Mouse (Mus musculus): ENCODE measurements around the gene Gapdhs. TPM values are rescaled to one million over a fixed set of nuclear protein-coding genes. Genes with fewer than 3 reads are reported as not detected.
"Not testable (repeated sequence)": the region's sequence is repeated elsewhere in the genome, so short reads cannot be mapped to it uniquely, and the experiment has no call there.

The Gapdhs gene
- total RNA-seq (2021): not detected

DNA sequence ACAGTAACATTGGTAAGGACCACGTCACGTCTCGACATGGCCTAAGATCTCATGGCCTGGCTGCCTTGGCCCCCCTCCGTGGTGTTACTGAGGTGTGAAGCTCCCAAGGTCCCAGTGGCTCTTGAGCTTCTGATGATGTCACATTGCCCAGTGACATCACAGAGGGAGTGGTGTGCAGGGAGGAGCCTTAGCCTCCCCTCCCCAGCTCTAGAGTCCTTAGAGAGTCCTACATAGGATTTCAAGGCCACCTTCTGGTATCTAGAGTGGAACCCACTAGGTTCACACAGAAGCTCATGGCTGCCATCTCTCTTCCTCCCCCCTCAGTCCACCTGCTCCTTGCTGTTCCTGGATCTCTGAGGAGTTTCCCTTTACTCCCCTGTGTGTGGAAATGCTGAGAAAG lies at the start of gene Gapdhs:
Gene Gapdhs, minus strand, starts transcription at position 65 of the 400 bp plus-strand sequence.
- DNase-seq (ENCODE audit: low spot score); intact Hi-C loops (cut with DNase I): not testable (repeated sequence)

DNA sequence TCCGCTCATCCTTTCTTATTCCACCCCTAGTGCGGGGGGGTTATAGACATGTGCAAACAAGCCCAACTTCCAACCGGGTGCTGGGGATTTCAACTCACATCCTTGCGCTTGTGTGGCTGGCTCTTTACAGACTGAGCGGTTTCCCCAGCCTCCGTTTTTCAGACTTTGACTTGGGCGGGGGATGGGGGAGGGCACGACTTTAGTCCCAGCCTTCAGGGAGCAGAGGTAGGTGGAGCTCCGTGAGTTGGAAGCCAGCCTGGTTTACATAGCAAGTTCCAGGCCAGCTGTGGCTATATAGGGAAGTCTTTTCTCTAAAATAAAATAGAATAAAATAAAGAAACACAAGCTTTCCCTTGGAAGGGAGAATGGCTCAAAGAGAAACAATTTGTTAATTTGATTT lies 48.4 kb upstream of the Gapdhs start:
- intact Hi-C loops (cut with DNase I): no loop called here
- no peak for DNase-seq (ENCODE audit: low spot score)

DNA sequence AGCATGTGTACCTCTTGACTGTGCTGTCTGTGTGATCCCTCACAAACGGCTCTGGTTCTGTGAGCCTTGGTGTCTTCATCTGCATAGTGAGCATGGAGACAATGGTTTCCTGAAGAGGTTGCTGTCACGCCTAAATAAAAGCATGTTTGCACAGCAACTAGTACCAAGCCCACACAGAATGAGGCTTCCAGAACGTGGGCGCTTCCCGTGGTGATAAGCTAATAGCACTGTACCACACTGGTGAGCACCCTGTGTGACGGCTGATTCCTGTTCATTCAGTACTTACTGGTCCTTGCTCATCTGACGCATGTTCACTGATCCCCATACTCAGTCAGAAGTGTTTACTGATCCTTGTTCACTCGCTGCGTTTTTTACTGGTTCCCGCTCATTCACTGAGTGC lies 46.7 kb upstream of the Gapdhs start:
- intact Hi-C loops (cut with DNase I): no loop called here
- DNase-seq (ENCODE audit: low spot score): no peak

DNA sequence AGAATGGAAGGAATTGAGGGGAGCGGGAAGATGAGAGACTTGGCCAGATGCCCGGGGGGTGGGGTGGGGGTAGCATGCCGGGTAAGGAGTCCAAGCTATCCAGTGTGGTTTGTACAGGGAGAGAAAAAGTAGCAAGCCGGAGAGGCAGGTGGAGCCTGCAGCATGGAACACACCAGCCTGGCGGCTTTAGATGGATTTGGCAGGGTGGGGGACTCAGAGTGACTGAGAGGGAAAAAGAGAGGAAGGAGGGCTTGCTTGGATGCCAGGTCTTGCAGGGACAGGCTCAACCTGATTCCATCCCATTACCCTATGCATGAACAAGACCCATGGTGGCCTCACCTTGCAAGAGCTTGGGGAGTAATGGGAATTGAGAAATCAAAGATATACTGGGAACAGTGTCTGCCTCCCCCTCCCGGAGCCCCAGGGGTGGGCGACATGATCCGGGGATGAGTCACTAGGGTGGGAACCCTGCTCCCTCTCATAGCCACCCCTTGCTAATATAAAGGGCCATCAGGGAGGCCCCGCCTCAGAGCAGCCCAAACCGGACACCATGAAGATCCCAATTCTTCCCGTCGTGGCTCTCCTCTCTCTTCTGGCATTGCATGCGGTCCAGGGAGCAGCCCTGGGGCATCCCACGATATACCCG lies 44.0 kb upstream of the Gapdhs start, which contains the start of gene Krtdap:
Gene Krtdap, plus strand, starts transcription at position 520 of the 646 bp plus-strand sequence.
- intact Hi-C loops (cut with DNase I): no loop called here
- no peak for DNase-seq (ENCODE audit: low spot score)

DNA sequence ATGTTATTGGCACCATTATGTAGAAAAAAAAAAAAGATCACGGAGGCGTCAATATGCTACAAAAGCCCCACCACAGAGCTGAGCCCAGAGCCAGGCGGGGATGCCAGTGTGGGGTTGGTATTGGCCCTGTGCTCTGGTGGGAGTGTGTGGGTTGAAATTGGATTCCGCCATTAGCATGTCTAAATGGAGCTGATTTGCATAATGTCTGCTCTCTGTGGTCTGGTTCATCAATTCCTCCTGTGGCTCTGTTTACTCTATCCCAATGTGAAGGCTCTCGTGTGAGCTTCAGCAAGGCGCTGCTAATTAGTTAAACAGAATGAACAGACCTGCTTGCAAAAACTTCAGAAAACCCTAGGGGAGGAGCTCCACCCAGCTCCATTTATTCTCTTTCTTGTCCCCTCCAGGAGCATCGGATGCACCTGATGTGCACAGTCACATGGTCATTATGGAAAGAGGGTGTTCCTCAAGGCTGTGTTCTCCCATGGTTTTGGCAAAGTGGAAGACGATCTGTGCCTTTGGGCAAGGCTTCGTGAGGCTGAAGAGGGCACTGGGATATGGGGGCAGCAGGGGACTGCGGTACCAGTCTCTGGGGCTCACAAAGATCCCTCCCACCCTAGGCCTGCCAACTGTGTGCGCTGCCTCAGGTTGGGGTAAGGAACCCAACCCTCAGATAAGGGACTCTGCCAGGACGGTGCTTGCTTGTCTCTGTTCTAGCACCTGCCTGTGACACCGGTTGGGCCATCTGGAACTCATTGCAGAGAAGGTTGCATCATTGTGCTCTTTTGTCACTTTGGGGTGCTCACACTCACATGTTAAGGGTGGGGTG lies 42.5 kb upstream of the Gapdhs start:
- no peak for DNase-seq (ENCODE audit: low spot score)

DNA sequence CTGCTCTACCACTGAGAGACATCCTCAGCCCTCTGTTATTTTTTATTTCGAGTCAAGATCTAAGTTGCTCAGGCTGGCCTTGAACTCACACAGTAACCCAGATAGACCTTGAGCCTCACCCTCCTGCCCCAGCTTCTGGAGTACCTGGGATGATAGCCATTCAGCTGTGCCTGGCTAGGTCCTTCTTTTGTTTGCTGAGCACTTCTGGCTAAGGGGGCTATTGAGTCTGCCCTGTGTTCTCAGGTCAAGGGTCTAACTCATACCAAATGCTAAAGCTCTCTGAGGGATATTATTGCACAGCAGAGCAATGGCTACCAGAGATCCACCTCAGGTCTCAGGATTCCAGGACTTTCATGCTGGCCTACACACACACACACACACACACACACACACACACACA lies 41.7 kb upstream of the Gapdhs start:
- intact Hi-C loops (cut with DNase I): no loop called here
- DNase-seq (ENCODE audit: low spot score): no peak

More for the DNA sequence above, 42.5 kb upstream of the Gapdhs start:
- intact Hi-C loops (cut with DNase I): no loop called here

DNA sequence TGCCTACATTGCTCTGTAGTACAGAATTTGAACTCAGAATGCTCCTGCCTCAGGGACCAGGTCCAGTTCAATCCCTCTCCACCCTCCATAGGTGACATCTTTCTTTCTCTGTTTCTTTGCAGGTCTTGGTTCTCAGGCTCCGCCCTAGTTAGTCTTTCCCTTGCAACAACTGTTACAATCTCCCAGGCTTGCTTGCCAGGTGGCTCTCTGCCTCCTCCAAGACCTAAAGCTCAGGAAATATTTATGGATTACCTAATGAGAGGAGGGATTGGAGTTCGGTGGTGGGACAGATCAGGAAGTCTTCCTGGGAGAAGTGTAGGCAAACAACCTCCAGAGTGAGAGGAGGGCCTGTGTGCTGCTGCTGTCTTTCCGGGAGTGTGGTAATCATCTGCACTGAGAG lies 39.2 kb upstream of the Gapdhs start:
- DNase-seq (ENCODE audit: low spot score): no peak
- intact Hi-C loops (cut with DNase I): no loop called here

DNA sequence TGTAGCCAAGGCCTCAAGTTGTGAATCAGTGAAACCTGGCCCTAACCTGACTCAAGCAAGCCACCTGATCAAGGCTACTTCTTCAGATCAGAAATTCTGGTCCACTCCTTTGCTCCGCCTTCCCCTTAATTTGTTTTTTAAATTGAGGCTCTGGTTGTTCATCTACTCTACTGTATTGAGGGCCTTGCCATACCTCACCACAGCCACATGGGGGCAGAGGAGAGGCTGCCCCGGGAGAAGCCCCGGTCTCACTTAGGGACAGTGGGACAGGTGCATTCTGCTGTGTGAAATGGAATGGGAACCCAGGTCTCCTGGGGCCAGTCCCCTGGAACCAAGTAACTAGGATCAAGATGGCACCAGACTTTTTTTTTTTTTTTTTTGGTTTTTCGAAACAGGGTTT lies 38.3 kb upstream of the Gapdhs start:
- DNase-seq (ENCODE audit: low spot score): no peak
- intact Hi-C loops (cut with DNase I): no loop called here

DNA sequence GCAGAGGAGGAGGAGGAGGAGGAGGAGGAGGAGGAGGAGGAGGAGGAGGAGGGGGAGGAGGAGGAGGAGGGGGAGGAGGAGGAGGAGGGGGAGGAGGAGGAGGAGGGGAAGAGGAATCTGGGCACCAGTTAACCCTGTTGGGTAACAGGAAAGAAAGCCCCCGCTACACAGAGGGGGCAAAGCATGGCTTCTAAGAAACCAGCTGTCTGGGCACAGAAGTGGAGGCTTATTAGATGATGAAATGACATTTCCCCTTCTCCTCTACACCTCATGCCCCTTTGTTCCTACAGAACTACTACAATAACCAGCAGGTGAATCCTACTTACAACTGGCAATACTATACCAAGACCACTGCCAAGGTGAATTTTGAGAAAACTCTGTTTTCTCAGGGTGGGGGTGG lies 34.4 kb upstream of the Gapdhs start:
- intact Hi-C loops (cut with DNase I): no loop called here
- DNase-seq (ENCODE audit: low spot score): no peak

DNA sequence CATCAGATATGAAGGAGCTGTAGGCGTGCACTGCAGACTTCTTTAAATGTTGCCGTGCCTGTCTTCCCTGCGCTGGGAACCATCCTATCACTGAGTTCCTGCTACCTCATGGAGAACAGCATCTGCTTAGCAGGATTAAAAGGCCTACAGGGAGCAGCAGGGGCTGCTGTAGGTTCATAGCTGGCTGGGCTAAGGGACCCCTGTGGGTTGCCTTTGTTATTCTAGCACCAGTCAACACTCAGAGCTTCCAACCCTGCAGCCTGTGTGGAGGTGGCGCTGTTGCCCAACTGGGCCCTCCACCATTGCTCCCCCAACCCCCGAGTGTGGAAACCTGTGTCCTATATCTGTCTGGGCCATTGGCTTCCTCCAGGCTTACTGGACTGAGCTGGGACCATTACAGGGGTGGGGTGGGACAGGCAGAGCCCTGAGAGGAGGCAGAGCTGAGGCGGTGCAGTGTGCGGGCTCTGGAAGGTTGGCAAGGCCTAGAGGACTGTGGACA lies 33.6 kb upstream of the Gapdhs start:
- intact Hi-C loops (cut with DNase I): no loop called here
- DNase-seq (ENCODE audit: low spot score): no peak

DNA sequence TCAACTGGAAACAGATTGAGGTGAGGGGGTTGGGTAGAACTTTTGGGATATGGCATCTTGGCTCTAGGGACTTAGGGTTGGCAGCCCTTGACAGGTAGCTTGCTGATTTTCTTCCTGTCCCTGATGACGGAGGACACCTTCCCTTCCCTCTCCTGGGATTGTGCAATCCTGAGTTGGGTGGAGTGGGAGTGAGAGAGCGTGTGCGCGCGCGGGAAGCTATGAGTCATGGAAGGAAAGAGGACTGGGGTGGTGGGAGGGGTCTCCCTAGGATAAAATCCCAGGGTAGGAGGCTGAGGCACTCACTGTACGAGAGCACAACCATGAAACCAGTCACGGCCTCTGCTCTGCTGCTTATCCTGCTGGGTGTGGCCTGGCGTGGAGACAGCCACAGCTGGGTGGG lies 32.6 kb upstream of the Gapdhs start:
- no peak for DNase-seq (ENCODE audit: low spot score)
- intact Hi-C loops (cut with DNase I): no loop called here

DNA sequence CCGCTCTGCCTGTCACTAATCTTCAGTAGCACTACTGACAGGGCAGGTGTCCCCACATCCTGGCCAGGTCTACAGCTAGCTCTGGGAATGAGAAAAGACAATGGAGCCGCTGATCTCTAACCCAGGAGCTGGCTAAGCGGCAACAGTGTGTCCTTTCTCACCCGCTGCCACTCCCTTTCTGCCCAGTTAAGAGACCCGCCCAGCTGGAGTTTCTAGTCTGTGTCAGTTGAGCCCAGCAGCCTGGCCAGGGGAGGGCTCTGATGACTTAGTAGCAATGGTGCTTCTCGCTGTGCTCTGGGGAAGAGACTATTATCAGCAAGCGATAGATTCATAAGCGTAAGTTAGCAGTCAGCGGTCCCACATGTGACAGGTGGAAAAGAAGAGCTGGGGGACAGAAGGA lies 25.8 kb upstream of the Gapdhs start:
- intact Hi-C loops (cut with DNase I): no loop called here

DNA sequence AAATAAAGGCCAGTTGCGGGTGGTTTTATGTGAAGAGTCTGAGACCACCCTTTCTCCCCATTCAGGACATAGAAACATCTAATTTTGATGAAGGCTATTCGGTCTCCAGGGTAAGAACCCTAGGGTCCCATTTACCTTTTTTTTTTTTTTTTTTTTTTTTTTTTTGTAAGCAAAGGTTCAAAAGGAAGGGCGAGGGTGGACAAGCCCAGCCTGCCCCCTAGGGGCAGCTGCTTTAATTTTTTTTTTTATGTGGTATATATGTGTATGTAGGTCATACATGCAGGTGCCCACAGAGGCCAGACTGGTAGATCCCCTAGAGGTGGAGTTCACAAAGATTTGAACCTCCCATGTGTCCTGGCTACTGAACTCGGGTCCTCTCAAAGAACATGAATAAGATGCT lies 22.9 kb upstream of the Gapdhs start:
- intact Hi-C loops (cut with DNase I): no loop called here
- no peak for DNase-seq (ENCODE audit: low spot score)

More for the DNA sequence above, 25.8 kb upstream of the Gapdhs start:
- no peak for DNase-seq (ENCODE audit: low spot score)

DNA sequence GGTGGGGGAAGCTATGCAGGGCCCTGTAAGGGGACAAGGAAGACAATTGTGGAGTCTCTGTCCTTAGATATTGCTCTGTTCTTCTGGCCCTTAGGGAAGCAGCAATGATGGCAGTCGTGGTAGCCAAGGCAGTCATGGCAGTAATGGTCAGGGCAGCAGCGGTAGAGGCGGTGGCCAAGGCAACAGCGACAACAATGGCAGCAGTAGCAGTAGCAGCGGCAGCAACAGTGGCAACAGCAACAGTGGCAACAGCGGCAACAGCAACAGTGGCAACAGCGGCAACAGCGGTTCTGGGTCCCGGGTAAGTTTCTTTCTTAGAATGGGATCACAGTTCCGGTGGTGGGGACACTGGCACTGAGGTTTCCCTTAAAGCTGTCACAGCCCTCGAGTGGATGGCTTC lies 21.7 kb upstream of the Gapdhs start:
- DNase-seq (ENCODE audit: low spot score): no peak

DNA sequence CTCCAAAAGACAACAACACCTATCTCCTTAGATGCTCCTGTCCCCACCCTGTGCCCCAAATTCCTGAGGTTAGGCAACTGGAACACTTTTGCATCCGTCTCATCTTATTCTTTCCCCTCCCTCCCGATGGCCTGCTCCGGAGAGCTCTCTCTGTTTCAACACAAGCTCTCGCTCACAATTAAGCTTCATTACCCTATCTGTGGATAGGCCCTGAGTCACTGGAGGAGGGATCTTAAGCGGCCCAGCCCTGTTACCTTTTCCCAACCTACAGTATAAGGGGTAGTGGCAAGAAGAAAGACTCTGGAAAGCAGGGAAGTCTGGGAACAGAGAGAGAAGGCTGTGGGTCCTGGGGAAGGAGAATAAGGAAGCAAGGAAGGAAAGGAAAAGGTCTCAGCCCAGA lies 20.0 kb upstream of the Gapdhs start, which contains the start of gene Dmkn:
Gene Dmkn, plus strand, starts transcription at position 301 of the 400 bp plus-strand sequence.
- DNase-seq (ENCODE audit: low spot score): no peak
- intact Hi-C loops (cut with DNase I): no loop called here

More for the DNA sequence above, 21.7 kb upstream of the Gapdhs start:
- intact Hi-C loops (cut with DNase I): no loop called here

DNA sequence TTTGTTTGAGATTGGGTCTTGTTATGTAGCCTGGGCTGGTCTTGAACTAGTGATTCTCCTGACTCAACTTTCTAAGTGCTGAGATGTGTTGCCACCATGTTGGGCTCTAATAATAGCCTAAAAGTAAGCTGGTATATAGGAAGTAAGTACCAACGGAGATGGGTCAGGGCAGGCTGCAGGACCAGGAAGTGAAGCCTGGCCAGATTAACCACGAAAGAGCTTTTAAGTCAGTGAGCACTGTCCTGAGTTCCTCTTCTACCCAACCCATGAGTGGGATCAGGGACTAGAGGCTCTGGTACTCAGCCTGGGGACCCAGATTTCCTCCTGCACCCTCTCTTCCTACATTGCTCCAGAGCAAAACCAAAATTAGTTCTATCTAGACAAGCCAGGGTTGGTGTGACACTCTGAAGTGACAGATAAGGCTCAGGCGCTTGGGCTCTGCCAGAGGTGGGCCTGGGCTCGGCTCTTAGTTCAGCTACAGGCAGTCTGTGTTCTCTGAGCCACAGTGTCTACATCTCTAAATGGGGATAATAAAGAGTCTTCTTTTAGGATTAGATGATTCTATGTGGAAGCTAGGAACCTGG lies 18.4 kb upstream of the Gapdhs start:
- no peak for DNase-seq (ENCODE audit: low spot score)
- intact Hi-C loops (cut with DNase I): no loop called here

DNA sequence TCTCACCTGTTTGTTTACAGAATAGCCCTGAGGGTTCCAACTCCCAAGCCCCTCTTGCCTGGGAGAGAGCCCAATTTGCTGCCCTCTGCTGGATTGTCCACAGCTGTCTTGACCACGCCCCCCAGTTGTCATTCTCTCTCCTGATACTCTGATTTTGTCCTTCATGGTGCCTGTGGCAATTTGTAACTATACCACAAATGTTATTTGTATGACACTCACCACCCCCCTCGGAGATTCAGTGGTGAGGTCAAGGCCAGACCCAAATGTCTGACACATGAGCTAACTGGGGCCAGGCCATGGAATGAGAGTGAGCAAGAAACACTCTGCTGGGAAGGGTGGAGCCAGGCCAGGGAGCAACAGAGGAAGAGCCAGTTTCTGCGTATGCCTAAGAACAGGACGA lies 15.4 kb upstream of the Gapdhs start:
- DNase-seq (ENCODE audit: low spot score): no peak
- intact Hi-C loops (cut with DNase I): no loop called here

DNA sequence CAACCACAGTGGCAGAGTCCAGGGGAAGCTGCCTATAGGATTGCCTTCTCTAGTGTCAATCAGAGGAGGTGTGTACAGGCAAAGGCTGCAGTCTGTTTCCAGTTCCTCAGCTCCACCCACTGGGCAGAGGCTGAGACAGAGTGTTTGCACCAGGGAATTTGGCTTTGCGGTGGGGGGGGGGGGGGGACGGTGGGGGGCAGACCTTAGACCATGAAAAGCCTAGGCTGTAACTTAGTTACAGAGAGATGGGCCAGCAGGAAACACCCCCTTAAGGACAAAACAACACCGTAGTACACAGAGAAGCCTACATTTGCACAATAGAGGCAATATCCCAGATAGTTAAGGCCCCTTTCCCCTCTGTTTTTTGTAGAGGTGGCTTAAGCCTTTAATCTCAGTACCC lies 13.5 kb upstream of the Gapdhs start:
- no peak for DNase-seq (ENCODE audit: low spot score)
- intact Hi-C loops (cut with DNase I): no loop called here

DNA sequence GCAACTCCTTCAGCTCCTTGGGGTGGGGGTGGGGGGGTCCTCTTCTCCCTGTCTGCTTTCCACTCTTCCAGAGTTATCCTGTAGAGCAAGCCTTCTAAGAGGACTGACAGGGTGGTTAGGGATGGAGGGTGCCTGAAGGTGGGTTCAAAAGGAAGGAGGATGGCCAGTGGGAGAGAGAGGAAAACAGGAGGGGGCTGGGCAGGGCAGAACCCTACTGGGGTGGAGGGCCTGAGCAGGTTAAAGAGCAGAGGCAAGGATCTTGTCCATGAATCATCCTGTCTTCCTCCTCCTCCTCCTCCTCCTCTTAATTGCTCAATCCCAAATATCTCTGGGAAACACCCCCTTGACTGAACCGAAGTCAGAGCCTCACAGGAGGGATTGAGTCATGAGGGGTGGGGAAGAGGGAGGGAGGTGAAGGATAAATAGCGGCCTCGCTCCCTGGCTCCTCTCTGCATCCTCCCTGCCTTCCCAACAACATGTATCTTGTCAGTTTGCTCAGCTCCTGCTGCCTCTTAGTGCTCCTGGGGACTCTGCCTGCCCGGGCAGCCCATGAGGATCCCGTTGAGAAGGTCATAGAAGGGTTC lies 7.7 kb upstream of the Gapdhs start, which contains the start of gene Sbsn:
Gene Sbsn, plus strand, starts transcription at position 386 of the 584 bp plus-strand sequence.
- intact Hi-C loops (cut with DNase I): no loop called here
- DNase-seq (ENCODE audit: low spot score): no peak

DNA sequence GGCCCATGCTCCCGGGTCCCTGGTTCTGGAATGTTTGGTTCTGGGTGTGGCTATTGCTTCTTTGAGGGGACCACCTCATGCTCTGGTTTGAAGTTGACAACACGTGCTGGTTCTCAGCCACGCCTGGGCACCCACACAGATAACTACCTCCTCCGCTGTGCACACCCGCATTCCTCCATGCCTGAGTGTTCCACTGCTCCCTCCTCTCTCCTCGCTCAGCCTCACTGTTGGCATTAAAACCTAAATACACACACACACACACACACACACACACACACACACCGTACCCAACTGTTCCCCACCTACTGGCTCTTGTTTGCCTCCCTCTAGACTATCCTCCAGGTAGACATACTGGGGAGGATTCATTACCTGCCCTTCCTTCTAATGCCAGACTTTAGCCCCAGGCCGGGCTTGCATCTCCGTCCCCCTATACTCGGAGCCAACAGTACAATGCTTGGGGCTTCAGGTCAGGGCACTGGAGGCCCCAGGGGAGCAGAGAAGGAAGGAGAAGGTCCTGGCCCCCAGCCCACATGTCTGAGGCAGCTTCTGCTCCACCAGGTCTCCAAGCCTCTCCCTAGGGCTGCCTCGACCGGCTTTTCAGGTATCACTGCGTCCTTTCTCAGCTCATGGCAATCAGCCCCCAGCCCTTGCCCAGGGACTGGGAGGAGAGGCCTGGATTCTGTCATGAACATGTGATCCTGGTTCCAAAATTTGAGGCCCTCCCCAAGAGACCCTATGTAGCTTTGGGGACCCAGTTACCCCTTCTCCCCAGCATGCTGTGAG lies 6.5 kb upstream of the Gapdhs start:
- intact Hi-C loops (cut with DNase I): no loop called here
- DNase-seq (ENCODE audit: low spot score): no peak

Data from heart, postnatal 25 days (tissue).